ENCODE assay signal across 9 mouse cellular contexts in genomic region chr7:99424538-99425155, GRCm38 (mm10). TPM values are rescaled to one million over a fixed set of nuclear protein-coding genes. Genes with fewer than 3 reads are reported as not detected.
DNase-seq lines count a peak whose midpoint lies in the region; TF ChIP-seq lines count a peak whose summit lies in the region.
"Had no signal": no experiment of that assay in that cellular context is flagged by ENCODE, and none has a peak within 500 bp of the region (broad histone marks: within the 10 kb centered on the region; RNA-seq: fewer than 3 reads in every experiment).

No protein-coding gene starts in this region.

- no peaks in the 10 kb centered on the region for H3K9me3 ChIP-seq in limb, embryonic 10.5 days (replicated peaks)
- H3K9me3 ChIP-seq: limb, embryonic 15.5 days had no signal

- TF ChIP-seq POLR2A in thymus, adult 2 months (IDR thresholded peaks at IDR 0.05; ENCODE audit: control insufficient read depth, extremely low read depth, insufficient read depth, low read length, poor library complexity): no peak

- DNase-seq in cerebellum, postnatal 14 days: peak; percentile 34 to 39
- no peak for DNase-seq in cerebellum, postnatal 4 days (ENCODE audit: low spot score in 2 of 2)
- peak; percentile 48 for DNase-seq in urinary bladder, adult 2 months (ENCODE audit: low spot score)
- no peak for DNase-seq in urinary bladder, postnatal 25 days (ENCODE audit: low spot score)
- DNase-seq in limb, embryonic 10.5 days (ENCODE audit: low spot score): no peak
- DNase-seq in urinary bladder, postnatal 36 days (ENCODE audit: low spot score in 2 of 2): peak; percentile 46 to 64
- DNase-seq in thymus, adult 2 months: no peak
- DNase-seq in frontal cortex, postnatal 14 days (ENCODE audit: low spot score in 2 of 2): no peak

- no peak overlapping the region for H3K4me3 ChIP-seq in limb, embryonic 10.5 days
- H3K4me3 ChIP-seq in thymus, adult 2 months (ENCODE audit: control insufficient read depth, insufficient read depth, low read length): no peak overlapping the region
- H3K4me3 ChIP-seq: limb, embryonic 15.5 days had no signal

- H3K27me3 ChIP-seq in limb, embryonic 10.5 days (ENCODE audit: low read depth, poor library complexity, severe bottlenecking): no peaks in the 10 kb centered on the region
- no peaks in the 10 kb centered on the region for H3K27me3 ChIP-seq in thymus, adult 2 months (ENCODE audit: control insufficient read depth, insufficient read depth, low read length)
- H3K27me3 ChIP-seq: limb, embryonic 15.5 days had no signal

- no peak for TF ChIP-seq CTCF in thymus, adult 2 months (IDR thresholded peaks at IDR 0.05; ENCODE audit: borderline replicate concordance, control insufficient read depth, extremely low read depth, insufficient read depth, low read length, poor library complexity)

- H3K27ac ChIP-seq in limb, embryonic 10.5 days: peak overlapping the region; percentile 62
- no peak overlapping the region for H3K27ac ChIP-seq in thymus, adult 2 months (ENCODE audit: control insufficient read depth, insufficient read depth, low read length)
- H3K27ac ChIP-seq: limb, embryonic 15.5 days had no signal

- peaks cover 56% of the 10 kb centered on the region for H3K4me1 ChIP-seq in limb, embryonic 10.5 days
- no peaks in the 10 kb centered on the region for H3K4me1 ChIP-seq in thymus, adult 2 months (replicated peaks; ENCODE audit: control insufficient read depth, insufficient read depth, low read length)

- no peaks in the 10 kb centered on the region for H3K36me3 ChIP-seq in limb, embryonic 10.5 days
- H3K36me3 ChIP-seq in thymus, adult 2 months (ENCODE audit: control insufficient read depth, insufficient read depth, low read length): no peaks in the 10 kb centered on the region
- H3K36me3 ChIP-seq: limb, embryonic 15.5 days had no signal

- 26% methylated on average over 8 of the region's 8 CpGs for WGBS in limb, embryonic 10.5 days
- 91% methylated on average over 8 of the region's 8 CpGs for WGBS in thymus, adult 2 months

RNA-seq across cellular contexts. Expression of gene Klhl35, which starts 41.2 kb away (rescaled TPM):
- 0.81 and 1.5 TPM in 2 replicates for polyA plus RNA-seq in urinary bladder, adult 2 months (2012; rRNA removed)
- polyA plus RNA-seq in limb, embryonic 10.5 days (2016; fragmentation: Nextera tagmentation; extraction: Ambion mirVana): 0.21 and 0.63 TPM in 2 replicates
- 1.0 and 1.5 TPM in 2 replicates for polyA plus RNA-seq in thymus, adult 2 months (2012; rRNA removed)

RNA-seq across cellular contexts. Expression of gene Gdpd5, which starts 43.4 kb away (rescaled TPM):
- 15.8 and 20.9 TPM in 2 replicates for polyA plus RNA-seq in urinary bladder, adult 2 months (2012; rRNA removed)
- polyA plus RNA-seq in limb, embryonic 10.5 days (2016; fragmentation: Nextera tagmentation; extraction: Ambion mirVana): 9.9 and 12.3 TPM in 2 replicates
- polyA plus RNA-seq in thymus, adult 2 months (2012; rRNA removed): 13.9 and 18.5 TPM in 2 replicates

RNA-seq across cellular contexts. Expression of gene Rps3, which starts 58.9 kb away (rescaled TPM):
- polyA plus RNA-seq in urinary bladder, adult 2 months (2012; rRNA removed): 1,354 and 1,732 TPM in 2 replicates
- 745 and 824 TPM in 2 replicates for polyA plus RNA-seq in limb, embryonic 10.5 days (2016; fragmentation: Nextera tagmentation; extraction: Ambion mirVana)
- 483 and 566 TPM in 2 replicates for polyA plus RNA-seq in thymus, adult 2 months (2012; rRNA removed)

Comparison
In these comparisons a context has a peak if more than half of its experiments do, and no peak if none do; other contexts are left out.
1. DNase-seq: peak in cerebellum, postnatal 14 days (2 of 2), urinary bladder, adult 2 months (single experiment) and urinary bladder, postnatal 36 days (2 of 2); none in cerebellum, postnatal 4 days (0 of 2), urinary bladder, postnatal 25 days (single experiment), limb, embryonic 10.5 days (single experiment), thymus, adult 2 months (single experiment) and frontal cortex, postnatal 14 days (0 of 2).